Mouse (Mus musculus): ENCODE measurements around the gene Nfkbid.

GRCm38 (mm10) chr7:30453766-30454165, 32.2 kb downstream of the Nfkbid start:
- TF ChIP-seq GATA1 (IDR thresholded peaks at IDR 0.05; ENCODE audit: borderline replicate concordance, low read length) (no peak), FLI1 (IDR thresholded peaks at IDR 0.05; ENCODE audit: low read length) (no peak)

Data from megakaryocyte, embryonic 14.5 days (primary cell).